In the genomic region with DNA sequence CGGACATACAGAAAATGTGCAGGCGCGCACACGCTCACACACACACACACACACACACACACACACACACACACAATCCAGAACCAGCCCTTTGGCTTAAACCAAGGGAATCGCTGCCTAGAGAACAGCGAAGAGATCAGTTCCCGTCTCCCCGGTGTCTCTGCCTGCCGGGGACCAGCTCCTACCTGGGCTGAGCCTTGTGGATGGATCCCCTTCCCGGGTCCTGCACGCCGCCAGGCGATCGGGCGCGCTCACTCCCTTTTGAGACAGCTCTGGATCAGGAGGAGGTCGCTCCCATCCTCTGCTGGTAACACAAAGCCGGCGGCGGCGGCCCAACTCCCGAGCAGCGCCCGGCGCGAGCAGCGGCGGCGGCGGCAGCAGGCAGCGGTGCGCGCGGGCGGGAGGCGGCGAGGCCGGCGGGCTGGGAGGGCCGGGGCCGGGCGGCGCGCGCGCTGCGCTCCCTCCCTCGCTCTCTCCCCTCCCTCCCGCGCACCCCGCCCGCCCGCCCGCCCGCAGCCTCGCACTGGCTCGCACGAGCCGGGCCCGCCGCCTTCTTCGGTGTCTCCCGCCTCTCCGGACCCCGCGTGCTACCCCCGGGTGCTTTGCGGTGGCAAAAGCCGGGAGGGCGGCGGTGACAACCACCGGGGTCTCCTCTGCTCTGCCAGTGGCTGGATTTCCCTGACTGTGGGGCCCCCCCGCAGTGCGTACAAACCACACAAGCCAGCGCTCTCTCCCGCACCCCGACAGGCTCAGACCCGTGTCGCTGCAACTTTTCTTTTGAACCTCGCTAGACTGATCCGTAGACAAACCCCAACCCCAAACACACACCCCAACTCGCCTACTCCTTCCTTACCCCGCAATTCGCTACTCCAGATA, we compare ENCODE assay signal across 8 mouse cellular contexts.
DNase-seq lines count a peak whose midpoint lies in the region; ATAC-seq lines count a peak whose summit lies in the region.

No protein-coding gene starts in this region.

- H3K4me3 ChIP-seq in intestine, embryonic 15.5 days (replicated peaks): peak overlapping the region; percentile 68

- peaks cover 15% of the 10 kb centered on the region for H3K27me3 ChIP-seq in intestine, embryonic 15.5 days (replicated peaks)

- H3K4me1 ChIP-seq in intestine, embryonic 15.5 days (replicated peaks): 0 out of 2 replicates have a peak, but pooled peaks cover 2% of the 10 kb centered on the region

- intact Hi-C loops in left cerebral cortex, postnatal 14 days (cut with DNase I): loop anchor here (2.0 to 10.0 kb wide), 5 partner anchors 67 to 1185 kb away; no protein-coding TSS in a partner anchor

- DNase-seq in adrenal gland, postnatal 25 days: peak; percentile 73
- peak; percentile 62 for DNase-seq in embryo, embryonic 10 days (ENCODE audit: low spot score)
- peak; percentile 55 for DNase-seq in gastrocnemius, postnatal 25 days
- DNase-seq in left cerebral cortex, postnatal 14 days (ENCODE audit: low spot score in 2 of 2): peak; percentile 62 to 69
- DNase-seq in right cerebral cortex, postnatal 36 days (ENCODE audit: low spot score in 2 of 2): peak; percentile 28 to 54
- DNase-seq in c-Kit-positive CD71-positive TER-119-positive erythroid progenitor cells, embryonic 14.5 days (ENCODE audit: low spot score): no peak

- no peaks in the 10 kb centered on the region for H3K9me3 ChIP-seq in intestine, embryonic 15.5 days

- H3K9ac ChIP-seq in intestine, embryonic 15.5 days: peak overlapping the region; percentile 72

- WGBS in intestine, embryonic 15.5 days: under 1% methylated on average over 59 of the region's 84 CpGs

- peak overlapping the region; percentile 94 for H3K4me2 ChIP-seq in intestine, embryonic 15.5 days (replicated peaks)

- H3K36me3 ChIP-seq in intestine, embryonic 15.5 days: no peaks in the 10 kb centered on the region

- ATAC-seq in intestine, embryonic 15.5 days: peak; percentile 86
- peak; percentile 43 for ATAC-seq in megakaryocyte progenitor cell, adult 5-6 weeks (replicated peaks; ENCODE audit: poor library complexity)

- H3K27ac ChIP-seq in intestine, embryonic 15.5 days: peak overlapping the region; percentile 85
